Mouse (Mus musculus): ENCODE results near the gene Slco1a5. TPM values are rescaled to one million over a fixed set of nuclear protein-coding genes. Genes with fewer than 3 reads are reported as not detected.

The Slco1a5 gene
- total and polyA plus RNA-seq, 3 experiments: not detected

DNA sequence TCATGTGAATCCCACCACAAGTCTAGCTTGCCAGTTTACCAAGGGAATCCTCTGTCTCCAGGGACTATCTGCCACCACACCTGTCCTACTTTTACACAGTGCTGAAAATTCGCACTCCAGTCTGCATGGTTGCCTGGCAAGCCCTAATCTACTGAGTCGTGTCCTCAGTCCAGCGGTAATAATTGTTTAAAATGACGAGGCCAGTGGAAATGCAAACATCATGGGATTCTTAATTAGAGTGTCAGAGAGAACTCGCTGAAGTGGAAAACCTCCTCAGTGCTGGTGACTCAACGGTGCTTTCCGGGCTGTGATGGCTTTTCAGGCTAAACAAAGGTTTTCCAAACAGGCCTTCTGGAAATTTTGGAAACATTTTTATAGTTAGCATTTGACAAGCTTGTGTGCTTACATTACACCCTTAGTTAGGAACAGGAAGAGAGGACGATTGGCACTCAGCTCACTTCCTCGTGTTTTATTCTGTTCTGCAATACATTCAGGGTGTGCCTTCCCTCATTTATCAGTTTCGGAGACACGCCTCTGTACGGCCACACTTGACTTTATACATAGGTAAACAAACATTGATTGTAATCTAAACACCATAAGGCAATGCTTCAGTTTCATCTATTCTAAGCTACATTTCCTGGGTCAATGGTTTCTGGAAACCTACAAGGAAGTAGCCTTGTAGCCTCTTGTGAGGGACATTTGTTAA is 33.2 kb downstream of the Slco1a5 start:
- H3K4me1 ChIP-seq (ENCODE audit: control insufficient read depth in 1 of 2, insufficient read depth in 2 of 2): peaks cover 0 to 10% of the 10 kb centered on the region in 2 experiments; a peak in 3 of 4 replicates
- no peak overlapping the region for H3K9ac ChIP-seq (ENCODE audit: insufficient read depth, low read depth)
- H3K36me3 ChIP-seq (replicated peaks in 1 of 2; ENCODE audit: control insufficient read depth in 1 of 2, insufficient read depth in 1 of 2, low read length in 1 of 2): no peaks in the 10 kb centered on the region
- H3K27ac ChIP-seq (ENCODE audit: insufficient read depth, low read depth): no peak overlapping the region
- TF ChIP-seq IRF4 (IDR thresholded peaks at IDR 0.05; ENCODE audit: low read depth, low read length) (no peak), TCF12 (IDR thresholded peaks at IDR 0.05; ENCODE audit: low read depth, low read length) (no peak), MAZ (IDR thresholded peaks at IDR 0.05; ENCODE audit: low read depth, low read length) (no peak), ETS1 (conservative IDR thresholded peaks at IDR 0.05; ENCODE audit: low read depth, low read length) (no peak), PAX5 (IDR thresholded peaks at IDR 0.05; ENCODE audit: low read length) (no peak), MAFK (IDR thresholded peaks at IDR 0.05; ENCODE audit: insufficient replicate concordance, low read length) (no peak), SMC3 (IDR thresholded peaks at IDR 0.05; ENCODE audit: low read depth, low read length) (no peak), POLR2AphosphoS2 (IDR thresholded peaks at IDR 0.05; ENCODE audit: low read depth, low read length) (no peak), ZC3H11A (IDR thresholded peaks at IDR 0.05; ENCODE audit: low read depth, low read length) (no peak), ELF1 (IDR thresholded peaks at IDR 0.05; ENCODE audit: low read depth, low read length) (no peak), USF1 (IDR thresholded peaks at IDR 0.05; ENCODE audit: low read depth, low read length) (no peak)
- no peak overlapping the region for H3K4me2 ChIP-seq (ENCODE audit: insufficient read depth, low read depth, poor library complexity, severe bottlenecking)
- dilution Hi-C loops (cut with MboI; ENCODE audit: extremely low pct_ligation_motif_present, extremely low pct_unique_long_range_greater_than_20kb, low sequenced_read_pairs): no loop called here
- H3K4me3 ChIP-seq (replicated peaks in 1 of 3; ENCODE audit: low read depth in 2 of 3, low read length in 2 of 3, poor library complexity in 1 of 3): no peak overlapping the region
- peak; percentile 35 for DNase-seq (ENCODE audit: extremely low read depth)
- no peaks in the 10 kb centered on the region for H3K9me3 ChIP-seq (replicated peaks; ENCODE audit: low read length)
- no peaks in the 10 kb centered on the region for H3K27me3 ChIP-seq (replicated peaks)
- in situ Hi-C loops (cut with MboI; ENCODE audit: low pct_ligation_motif_present, low pct_unique_long_range_greater_than_20kb, low sequenced_read_pairs): no loop called here
- H3K79me2 ChIP-seq (replicated peaks; ENCODE audit: control insufficient read depth, extremely low read depth, insufficient read depth, poor library complexity, severe bottlenecking): no peaks in the 10 kb centered on the region

DNA sequence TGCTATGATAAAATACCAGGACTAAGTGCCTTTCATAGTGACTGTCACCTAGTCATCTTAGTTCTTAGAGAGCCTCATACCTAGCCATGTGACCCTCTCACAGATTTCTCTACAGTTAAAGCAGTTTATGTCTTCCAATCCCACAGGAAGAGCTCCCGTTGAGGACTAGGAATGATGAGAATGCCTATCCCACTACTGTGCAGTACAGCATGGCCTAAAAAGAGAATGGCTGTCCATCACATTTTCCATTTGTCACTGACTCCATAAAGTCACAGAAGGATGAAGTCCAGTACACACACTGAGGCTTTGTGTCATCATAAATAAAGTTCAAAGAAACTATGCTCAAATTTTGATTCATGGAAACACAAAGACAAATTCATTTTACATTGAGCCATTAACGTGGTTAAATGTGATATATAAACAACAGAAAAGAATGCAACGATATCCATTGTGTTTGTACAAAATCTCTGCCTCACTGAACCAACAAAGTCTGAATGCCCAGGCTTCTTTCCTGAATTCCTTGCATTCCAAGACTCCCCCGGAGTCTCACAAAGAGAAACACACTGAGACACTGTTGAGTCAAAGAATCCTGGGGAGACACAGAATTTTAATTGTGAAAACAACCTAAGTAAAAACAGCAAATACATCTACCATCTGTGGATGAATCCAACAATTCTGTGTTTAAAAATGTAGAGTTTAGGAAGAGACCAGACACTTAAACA is 46.9 kb downstream of the Slco1a5 start:
- Histone ChIP-seq H3K4me3 (replicated peaks in 1 of 3; ENCODE audit: low read depth in 2 of 3, low read length in 2 of 3, poor library complexity in 1 of 3) (no peak overlapping the region), H3K27ac (ENCODE audit: insufficient read depth, low read depth) (no peak overlapping the region), H3K79me2 (replicated peaks; ENCODE audit: control insufficient read depth, extremely low read depth, insufficient read depth, poor library complexity, severe bottlenecking) (no peaks in the 10 kb centered on the region), H3K4me2 (ENCODE audit: insufficient read depth, low read depth, poor library complexity, severe bottlenecking) (no peak overlapping the region), H3K9ac (ENCODE audit: insufficient read depth, low read depth) (no peak overlapping the region), H3K9me3 (replicated peaks; ENCODE audit: low read length) (no peaks in the 10 kb centered on the region), H3K36me3 (replicated peaks in 1 of 2; ENCODE audit: control insufficient read depth in 1 of 2, insufficient read depth in 1 of 2, low read length in 1 of 2) (no peaks in the 10 kb centered on the region), H3K4me1 (ENCODE audit: control insufficient read depth in 1 of 2, insufficient read depth in 2 of 2) (no peaks in the 10 kb centered on the region), H3K27me3 (replicated peaks) (no peaks in the 10 kb centered on the region)
- no peak for DNase-seq (ENCODE audit: extremely low read depth)
- TF ChIP-seq E2F4 (IDR thresholded peaks at IDR 0.05; ENCODE audit: insufficient replicate concordance, low read depth, low read length): no peak
- no peak for TF ChIP-seq ELF1 (IDR thresholded peaks at IDR 0.05; ENCODE audit: low read depth, low read length)
- no peak for TF ChIP-seq NELFE (IDR thresholded peaks at IDR 0.05; ENCODE audit: low read depth, low read length)
- TF ChIP-seq USF1 (IDR thresholded peaks at IDR 0.05; ENCODE audit: low read depth, low read length): no peak
- no peak for TF ChIP-seq GABPA (IDR thresholded peaks at IDR 0.05; ENCODE audit: insufficient replicate concordance, low read depth, low read length)
- TF ChIP-seq MXI1 (IDR thresholded peaks at IDR 0.05; ENCODE audit: low read depth, low read length): no peak
- in situ Hi-C loops (cut with MboI; ENCODE audit: low pct_ligation_motif_present, low pct_unique_long_range_greater_than_20kb, low sequenced_read_pairs): no loop called here
- dilution Hi-C loops (cut with MboI; ENCODE audit: extremely low pct_ligation_motif_present, extremely low pct_unique_long_range_greater_than_20kb, low sequenced_read_pairs): no loop called here

Data from CH12.LX (cell line).